Mouse (Mus musculus) regulatory T cell (primary cell): ENCODE measurements around the gene Sox4.

Experiments used
- in situ Hi-C: fragments of 300-600 bp; cut with MboI, MseI; formaldehyde crosslinking; loops from one replicate; pipeline ENCODE4 v1.15.1; 2025; ENCODE audit warnings: high pct_unique_total_duplicates

The Sox4 gene

DNA sequence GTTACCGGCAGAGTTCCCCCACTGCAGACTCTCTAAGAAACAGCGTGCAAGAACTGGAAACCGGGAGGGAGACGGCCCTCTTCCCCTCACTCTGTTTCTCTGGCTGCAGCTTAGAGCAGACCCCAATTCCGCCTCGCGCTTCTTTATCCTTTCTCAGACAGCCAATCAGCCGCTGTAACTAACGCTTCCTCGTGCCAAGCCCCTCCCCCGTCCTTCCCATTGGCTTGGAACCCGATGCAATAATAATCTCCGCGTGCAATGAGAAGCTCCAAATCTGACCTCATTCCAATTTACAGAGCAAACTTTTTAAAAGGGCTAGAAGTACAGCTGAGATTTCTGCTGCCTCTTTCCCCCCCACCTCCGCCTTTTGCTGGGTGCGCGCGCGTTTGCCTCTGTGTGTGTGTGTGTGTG, at the start of gene Sox4:
Gene Sox4, minus strand, starts transcription at position 133 of the 411 bp plus-strand sequence.
- in situ Hi-C loops = loop anchor here (10.0 kb wide), 2 partner anchors 651 to 1031 kb away; partner anchors contain the start of gene E2f3

DNA sequence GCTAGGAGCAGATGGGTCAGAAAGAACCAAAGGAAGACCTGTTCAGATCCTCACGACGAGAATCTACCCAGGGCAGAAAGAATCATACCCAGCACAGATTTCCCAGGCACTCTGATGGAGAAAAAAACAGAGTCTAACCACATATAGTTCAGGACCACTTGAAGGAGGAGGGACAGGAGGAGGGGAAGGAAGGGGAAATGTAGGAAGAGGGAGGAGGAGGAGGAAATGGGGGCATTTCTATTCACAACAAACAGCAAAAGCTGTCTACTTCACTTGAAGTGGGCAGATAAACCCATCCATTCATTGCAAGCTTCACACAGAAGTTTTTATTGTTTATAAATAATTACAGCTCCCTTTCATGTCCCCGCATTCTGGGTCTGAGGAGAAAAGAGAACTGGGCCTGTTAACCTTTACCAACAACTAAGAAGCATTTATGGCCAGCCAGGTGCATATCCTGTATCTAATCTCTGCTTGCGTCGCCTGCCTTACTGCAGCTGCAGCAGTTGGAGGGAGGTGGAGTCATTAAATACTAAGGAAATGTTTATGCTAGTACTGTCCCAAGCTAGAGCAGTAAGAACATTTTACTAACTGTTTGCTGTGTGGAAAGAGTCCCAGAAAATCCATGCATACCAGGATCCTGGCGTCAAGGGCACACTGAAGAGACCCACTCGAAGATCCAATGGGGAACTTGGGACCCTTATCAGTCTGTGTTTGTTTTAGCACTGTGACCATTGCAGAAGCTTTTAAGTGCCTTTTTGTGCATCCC, 38.6 kb upstream of the Sox4 start:
- in situ Hi-C loops = no loop called here

DNA sequence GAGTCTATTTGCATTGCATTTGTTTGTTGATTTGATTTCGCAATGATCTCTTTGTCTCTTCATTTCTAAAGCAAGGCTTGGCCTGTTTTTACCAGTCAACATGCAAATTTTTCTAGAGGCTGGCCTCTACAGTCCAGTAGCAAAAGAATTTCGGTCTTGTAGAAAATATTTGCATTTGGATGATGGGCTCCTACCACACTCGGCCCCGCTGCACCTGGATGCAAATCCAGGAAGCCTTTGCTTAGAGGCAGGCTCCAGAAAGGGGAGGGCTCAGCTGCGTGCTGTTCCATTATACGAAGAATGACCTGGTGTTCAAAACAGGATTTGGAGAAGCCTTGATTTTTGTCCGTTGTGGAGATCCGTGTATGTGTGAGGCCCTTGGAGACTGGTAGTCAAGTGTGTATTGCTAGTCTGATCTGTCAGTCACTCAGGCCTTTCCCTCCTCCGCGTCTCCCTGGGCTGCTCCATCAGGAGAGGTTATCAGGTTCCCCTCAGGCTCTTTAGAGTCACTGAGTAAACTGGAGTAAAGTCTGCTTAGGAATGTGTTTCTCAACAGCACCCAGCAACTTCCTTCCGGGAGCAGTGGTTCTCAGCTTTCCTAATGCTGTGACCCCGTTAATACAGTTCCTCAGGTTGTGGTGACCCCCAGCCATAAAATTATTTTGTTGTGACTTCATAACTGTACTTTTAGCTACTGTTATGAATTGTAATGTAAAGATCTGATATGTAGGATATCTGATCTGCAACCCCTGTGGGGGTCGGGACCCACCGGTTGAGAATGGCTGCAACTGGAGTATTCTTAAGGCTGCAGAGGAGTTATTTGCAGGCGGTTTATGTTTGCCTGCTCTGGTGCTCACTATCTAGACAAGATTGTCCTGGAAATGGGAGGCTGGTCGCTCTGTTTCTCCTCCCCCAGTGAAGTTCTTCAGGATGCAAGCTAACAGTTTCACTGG, 35.5 kb upstream of the Sox4 start:
- in situ Hi-C loops = no loop called here

DNA sequence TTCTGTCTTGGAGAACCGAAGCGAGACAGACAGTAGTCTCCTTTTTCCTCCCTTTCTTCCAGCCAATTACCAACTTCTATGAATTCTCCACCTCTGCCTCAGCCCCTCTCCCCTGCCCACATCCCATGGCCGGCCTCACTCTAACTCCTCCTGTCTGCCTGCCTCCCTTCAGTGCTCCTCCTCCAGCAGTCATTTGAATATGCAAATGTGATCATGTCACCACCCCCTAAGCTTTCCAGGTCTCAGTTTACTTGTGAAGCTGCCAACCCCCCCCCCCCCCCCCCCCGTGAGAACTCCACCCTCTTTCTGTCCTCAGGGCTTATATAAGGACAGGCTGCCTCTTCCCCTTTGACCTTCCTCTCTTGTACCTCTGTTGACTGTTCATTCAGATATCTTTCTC, 27.2 kb upstream of the Sox4 start:
- in situ Hi-C loops = no loop called here

DNA sequence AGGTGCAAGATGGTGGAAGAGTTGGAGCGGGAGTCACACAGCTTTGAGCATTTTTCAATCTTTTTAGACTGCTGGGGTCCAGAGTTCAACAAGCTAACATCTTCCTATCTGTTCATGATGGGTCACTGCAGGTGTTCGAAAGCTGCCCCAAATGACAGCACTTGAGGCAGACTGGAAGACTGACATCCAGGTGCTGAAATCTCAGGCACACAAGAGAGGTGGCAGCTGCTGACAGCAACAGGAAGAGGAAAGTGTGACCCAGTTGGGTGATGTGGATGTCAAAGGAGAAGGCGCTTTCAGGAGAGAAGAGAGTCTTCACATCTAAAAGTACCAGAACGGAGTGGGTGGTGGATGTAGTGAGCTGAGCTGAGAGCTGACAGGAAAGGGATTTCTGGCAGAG, 21.5 kb upstream of the Sox4 start:
- in situ Hi-C loops = loop anchor here (10.0 kb wide), 1 partner anchor 850 kb away; no protein-coding TSS in a partner anchor

DNA sequence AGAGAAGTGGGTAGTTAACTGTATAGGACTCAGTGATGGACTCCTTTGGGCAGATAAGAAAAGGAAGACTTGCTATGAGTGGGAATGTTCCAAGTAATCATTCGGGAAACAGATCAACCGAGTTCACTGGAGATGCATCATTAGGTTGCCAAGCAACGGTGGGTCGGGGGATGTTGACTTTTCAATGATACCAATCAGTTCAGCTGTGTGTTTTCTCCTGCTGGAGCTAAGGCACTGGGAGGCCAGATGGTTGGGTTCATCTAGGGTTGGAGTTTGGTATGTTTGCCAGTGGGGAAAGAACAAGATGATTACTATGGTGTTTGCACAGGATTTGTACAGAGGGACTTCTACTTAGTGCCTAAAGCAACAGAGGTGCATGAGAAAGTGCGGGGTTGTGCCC, 21.1 kb upstream of the Sox4 start:
- in situ Hi-C loops = loop anchor here (10.0 kb wide), 1 partner anchor 850 kb away; no protein-coding TSS in a partner anchor

DNA sequence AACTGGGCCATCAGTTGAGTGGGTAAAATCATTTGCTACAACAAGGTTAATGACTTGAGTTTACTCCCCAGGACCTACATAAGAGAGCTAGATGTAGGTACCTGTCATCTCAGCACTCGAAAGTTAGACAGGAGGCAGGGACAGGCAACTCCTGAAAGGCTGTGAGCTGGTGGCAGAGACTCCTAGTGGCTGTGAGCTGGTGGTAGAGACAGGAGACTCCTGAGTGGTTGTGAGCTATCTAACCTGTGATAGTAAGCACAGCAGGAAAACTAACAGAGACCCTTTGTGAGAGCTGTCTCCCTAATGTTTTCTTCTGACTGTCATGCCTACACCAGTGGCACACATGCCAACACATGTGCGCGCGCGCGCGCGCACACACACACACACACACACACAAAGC, 7.4 kb upstream of the Sox4 start:
- in situ Hi-C loops = no loop called here

DNA sequence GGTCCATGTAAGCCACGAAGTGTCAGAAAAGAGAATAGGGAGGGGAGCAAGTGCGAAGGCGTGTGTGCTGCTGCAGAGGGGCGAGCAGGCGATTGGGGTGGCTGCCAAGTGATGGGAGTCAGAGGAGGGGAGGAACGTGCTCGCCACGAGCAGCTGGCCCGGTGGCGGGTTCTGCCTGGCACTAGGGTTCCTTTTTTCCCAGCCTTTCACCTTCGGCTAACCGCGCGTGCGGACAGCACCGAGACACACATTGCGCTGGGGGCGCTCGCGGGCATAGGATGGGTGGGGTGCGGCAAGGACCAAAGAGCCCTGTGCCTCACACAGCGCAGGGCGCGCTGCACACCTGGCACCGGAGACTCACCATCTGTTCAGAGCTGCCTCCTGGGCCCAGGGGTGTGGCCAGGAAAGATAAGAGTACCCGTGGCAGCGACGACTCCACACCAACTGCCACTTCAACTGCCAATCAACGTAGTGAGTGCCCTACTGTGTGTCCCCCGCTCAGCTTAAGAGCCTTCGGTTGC, 6.0 kb upstream of the Sox4 start:
- in situ Hi-C loops = loop anchor here (5.0 to 10.0 kb wide), 4 partner anchors 542 to 1025 kb away; partner anchors contain the start of gene E2f3

DNA sequence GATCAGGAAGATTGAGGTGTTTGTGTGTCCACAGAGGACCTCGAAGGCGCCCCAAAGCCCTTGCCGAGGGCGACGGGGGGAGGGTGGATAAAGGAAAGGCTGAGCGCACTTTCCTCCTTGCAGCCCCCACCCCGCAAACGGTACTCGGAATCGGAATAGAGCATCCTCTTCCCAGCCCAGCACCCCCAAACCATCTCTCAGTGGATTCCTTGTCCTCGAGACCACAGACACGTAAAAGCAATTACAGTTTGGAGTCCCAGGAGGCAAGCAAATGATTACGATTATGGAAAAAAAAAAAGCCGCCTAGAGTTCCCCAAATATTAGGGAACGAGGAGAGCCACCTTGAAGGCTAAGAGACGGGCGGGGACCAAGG, 5.5 kb upstream of the Sox4 start:
- in situ Hi-C loops = loop anchor here (5.0 to 10.0 kb wide), 4 partner anchors 542 to 1026 kb away; partner anchors contain the start of gene E2f3

DNA sequence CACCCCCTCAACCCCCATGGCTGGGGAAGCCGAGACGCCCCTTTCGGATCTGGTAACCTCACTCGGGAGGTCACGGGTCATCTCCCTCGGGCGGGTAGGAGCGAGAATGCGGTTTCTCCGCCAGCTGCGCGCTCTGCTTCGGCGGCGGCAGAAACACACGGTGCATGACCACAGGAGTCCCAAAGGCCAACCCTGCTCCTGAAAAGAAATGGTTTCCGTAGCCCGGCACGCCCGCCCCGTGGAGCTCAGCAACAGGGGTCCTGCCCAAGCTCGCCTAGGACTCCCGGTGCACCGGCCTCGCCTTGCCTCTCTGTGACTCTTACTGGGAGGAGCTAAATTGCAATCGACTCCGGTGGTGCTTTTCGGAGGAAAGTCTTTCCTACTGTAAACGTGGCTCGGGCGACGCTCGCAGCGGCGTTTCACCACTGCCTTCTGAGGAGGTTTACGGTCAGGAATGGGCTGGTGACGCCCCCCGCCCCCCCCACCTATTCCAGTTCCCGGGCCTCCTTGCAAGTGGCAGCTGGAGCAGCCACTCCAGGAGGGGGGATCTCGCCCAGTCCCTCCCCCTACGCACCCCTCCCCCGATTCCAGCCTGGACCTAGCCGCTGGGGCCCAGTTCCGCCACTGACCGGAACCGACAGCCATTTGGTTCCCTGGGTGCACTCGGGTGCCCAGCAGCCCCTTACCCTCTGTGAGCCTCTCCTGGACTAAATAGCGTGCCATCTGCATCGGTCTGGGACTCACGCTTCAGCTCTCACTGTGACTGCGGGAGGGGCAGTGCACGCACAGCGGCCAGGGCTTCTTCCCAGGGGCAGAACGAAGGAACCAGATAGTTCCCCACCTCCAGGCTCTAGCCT, 4.9 kb upstream of the Sox4 start:
- in situ Hi-C loops = loop anchor here (5.0 to 10.0 kb wide), 4 partner anchors 541 to 1026 kb away; partner anchors contain the start of gene E2f3

DNA sequence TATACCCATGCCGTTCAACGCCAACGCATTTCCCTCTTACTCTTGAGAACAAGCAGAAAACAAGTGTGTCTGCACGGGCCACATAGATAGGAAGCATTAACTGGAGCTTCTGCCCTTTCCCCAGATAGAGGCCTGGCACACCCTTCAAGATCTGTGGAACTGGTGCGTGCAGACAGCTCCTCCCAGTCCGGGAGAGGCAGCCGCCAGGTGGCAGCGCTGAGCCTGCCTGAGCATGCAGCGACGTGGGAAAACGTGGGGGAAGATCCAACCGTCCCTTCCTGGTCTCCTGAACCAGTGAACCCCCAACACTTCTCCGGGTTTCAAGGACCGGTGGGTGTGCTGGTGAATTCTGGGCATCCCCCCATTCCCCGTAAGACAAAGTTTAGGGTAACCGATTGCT, 4.3 kb upstream of the Sox4 start:
- in situ Hi-C loops = loop anchor here (5.0 to 10.0 kb wide), 4 partner anchors 540 to 1027 kb away; partner anchors contain the start of gene E2f3

DNA sequence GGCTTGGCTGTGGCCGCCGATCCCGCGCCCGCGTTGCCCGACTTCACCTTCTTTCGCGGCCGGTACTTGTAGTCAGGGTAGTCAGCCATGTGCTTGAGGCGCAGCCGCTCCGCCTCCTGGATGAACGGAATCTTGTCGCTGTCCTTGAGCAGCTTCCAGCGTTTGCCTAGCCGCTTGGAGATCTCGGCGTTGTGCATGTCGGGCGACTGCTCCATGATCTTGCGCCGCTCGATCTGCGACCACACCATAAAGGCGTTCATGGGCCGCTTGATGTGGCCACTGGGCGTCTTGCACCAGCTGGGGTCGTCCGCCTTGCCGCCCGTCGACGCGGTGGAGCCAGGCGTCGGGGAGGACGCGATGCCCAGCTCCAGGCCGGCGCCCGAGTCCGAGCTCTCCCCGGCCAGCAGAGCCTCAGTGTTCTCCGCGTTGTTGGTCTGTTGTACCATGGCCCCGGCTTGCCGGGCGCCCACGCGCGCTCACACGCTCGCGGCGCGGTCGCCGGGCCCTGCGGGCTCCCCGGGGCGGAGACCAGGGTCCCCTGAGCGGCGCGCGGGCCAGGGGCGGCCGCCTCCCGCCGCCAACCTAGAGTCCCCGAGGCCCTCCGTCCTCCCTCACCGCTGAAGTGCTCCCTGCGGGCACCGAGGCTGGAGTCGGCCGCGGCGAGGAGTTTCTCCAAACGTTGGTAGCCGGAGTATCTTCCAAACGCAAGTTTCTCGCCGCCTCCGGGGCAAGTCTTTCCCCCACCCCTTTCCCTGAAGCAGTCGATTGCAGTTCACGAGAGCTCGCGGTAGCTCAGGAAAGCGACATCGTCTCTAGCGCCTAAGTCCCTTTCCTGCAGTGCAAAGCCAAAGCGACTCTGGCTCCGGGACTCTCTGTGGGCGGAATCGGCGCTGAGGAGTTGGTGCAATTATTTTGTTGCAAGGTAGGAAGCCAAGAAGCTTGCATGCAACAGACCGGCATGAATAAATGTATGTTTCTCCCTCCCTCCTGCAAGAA, 639 bp downstream of the Sox4 start:
- in situ Hi-C loops = loop anchor here (10.0 kb wide), 2 partner anchors 652 to 1032 kb away; partner anchors contain the start of gene E2f3

DNA sequence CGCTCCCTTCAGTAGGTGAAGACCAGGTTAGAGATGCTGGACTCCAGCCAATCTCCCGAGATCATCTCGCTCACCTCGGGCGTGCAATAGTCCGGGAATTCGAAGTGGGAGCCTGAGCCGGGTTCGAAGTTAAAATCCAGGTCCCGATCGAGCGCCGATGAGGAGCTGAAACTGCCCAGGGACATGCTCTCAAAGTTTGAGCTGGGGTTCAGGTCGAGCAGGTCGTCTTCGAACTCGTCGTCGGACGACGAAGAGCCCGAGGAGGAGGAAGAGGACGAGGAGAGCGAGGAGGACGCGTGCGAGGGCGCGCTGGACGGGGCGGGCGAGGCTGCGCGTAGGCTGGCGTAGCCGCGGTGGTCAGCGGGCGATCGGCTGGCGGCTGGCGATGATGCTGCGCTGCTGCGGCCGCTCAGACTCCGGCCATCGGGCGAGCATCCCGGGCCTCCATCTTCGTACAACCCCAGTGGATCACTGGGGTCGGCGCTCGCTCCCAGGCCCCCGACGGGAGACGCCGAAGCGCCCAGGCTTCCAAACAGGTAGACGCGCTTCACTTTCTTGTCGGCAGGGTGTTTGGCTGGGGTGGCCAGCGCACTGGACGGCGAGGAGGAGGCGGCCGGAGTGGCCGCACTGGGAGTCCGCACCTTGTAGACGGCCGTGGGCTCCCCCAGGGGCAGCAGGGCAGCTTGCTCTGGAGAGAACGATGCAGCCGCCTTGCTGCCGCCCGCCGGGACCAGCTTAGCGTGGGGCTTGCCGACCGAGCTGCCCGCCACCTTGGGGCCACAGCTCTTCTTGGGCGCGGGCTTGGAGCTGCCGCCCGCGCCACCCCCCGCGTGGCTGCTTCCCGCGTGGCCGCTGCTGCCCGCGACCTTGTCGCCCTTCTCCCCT, 1.6 kb downstream of the Sox4 start:
- in situ Hi-C loops = loop anchor here (10.0 kb wide), 2 partner anchors 653 to 1033 kb away; partner anchors contain the start of gene E2f3

DNA sequence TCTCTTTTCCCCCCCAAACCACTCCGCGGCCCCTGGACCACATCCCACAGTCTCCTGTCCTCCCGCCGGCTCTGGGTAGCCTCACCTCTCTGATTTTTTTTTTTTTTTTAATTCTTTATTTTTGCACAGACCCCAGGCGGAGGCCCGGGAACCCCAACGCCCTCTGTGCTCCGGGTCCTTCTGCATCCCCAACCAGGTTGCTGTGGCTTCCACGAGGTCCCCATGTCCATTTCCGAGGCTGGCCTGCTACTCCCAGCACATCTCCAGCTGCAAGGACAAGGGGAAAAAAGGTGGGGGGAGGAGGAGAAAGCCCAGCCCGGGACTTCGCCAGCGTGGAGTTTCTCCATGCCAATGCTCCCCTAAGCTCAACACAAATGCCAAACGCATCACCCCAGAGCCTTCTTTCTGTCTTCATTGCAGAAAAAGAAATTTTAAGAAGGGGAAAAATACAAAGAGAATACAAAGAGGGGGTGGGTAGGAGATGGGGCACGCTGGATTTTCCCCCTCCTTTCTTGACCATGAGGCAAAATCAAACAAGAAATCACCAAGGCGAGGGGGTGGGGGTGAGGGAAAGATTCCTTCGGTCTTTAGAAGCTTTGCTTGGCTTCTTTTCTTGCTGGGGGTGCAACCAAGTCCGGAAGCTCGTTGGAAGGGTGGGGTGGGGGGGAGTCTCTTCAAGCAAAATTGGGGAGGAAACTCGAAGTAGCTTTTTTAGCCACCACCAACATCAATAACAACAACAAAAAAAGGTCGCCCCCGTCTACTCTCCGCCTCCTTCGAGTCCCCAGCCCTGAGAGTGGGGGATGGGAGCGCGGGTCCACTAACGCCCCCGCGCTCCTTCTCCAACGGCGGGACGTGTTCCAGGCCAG, 2.7 kb downstream of the Sox4 start:
- in situ Hi-C loops = loop anchor here (10.0 kb wide), 2 partner anchors 654 to 1034 kb away; partner anchors contain the start of gene E2f3

DNA sequence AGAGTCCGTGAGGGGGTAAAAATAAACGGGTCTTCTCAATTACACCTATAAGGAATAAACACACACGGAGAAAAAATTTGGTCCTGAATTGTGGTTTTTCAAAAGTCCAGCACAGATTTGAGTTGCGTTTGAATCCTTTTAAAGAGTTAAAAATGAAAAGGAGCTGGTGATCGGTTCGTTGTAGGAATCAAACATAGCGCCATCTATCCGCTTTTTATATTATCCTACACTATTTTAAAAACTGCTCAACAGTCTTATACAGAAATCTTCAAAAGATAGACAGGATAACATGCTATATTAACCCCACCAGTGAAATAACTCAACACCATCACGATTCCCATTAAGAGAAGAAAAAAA, 3.3 kb downstream of the Sox4 start:
- in situ Hi-C loops = loop anchor here (10.0 kb wide), 2 partner anchors 655 to 1035 kb away; partner anchors contain the start of gene E2f3

DNA sequence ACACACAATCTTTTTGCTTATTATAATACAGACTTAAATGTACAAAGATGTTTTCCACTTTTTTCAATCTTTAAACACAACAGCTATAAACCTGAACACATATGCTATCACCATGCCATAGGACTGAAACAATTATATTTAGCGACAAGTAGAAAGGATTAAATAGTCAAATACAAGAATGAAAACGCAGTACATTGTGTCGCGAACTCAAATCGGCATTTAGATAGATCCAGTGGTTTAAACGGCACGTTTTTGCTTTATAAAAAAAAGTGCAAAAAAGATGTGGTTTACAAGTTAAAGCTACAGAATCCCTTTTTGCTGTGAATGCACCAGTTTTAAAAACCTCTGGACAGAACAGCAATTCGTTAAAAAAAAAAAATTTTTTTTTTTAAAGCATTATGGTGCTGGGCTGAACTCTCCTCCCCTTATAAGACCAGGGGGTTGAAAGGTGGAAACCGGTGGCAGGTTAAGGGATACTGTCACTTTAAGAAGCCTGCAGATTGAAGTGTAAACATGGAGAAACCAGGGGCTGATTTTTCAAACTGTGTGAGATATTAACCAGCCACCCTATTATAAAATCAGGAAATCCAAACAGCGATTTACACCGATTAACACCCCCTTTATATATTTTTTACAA, 4.1 kb downstream of the Sox4 start:
- in situ Hi-C loops = no loop called here

DNA sequence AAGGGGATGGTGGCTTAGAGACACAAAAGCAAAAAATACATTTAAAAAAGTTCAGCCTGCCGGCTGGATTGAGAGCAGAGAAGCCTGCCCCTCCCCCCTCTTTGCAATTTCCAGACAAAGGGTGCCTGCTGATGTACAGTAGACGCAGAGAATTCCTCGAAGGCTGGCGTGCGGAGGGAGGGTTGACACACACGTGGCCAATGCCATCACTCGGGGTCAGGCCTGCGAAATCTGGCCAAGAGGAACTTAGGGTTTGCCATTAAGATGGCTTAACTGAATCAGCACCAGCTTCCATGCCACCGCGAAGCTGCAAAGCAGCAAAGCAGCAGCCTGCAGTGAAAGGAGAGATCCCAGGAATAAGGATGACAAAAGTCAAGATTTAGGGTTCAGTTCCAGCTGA, 5.0 kb downstream of the Sox4 start:
- in situ Hi-C loops = no loop called here
